Mouse (Mus musculus) limb, embryonic 14.5 days (tissue): Measurements from ENCODE around the gene Myo10. TPM values are rescaled to one million over a fixed set of nuclear protein-coding genes. Genes with fewer than 3 reads are reported as not detected.
A peak's percentile ranks its signal among the peaks of the same experiment; 100 is the strongest.

Experiments used
- ATAC-seq: fragments of 200-750 bp; cut with Nextera tagmentation; 2 replicates; pipeline ENCODE4 v1.8.0; 2017; ENCODE audit warnings: low read depth, moderate number of reproducible peaks, moderate TSS enrichment; ENCODE audit not compliant: low FRiP score
- DNase-seq: peaks from one replicate; pipeline ENCODE4 v3.0.0-alpha.2; 2015; ENCODE audit warnings: low spot score
- H3K27ac ChIP-seq: fragments of 300-500 bp; sonication (generic); replicated peaks from 2 replicates; pipeline ENCODE4 v1.5.1; 2014; ENCODE audit warnings: low read depth, mild to moderate bottlenecking, low read length, moderate library complexity, mixed read lengths
- H3K27me3 ChIP-seq: fragments of 300-500 bp; sonication (generic); 2 replicates; pipeline ENCODE4 v1.6.1; 2014; ENCODE audit warnings: low read length, mixed read lengths; ENCODE audit not compliant: control insufficient read depth, insufficient read depth
- H3K36me3 ChIP-seq: fragments of 300-500 bp; sonication (generic); 2 replicates; pipeline ENCODE4 v1.6.1; 2014; ENCODE audit warnings: mild to moderate bottlenecking, low read length, moderate library complexity, mixed read lengths; ENCODE audit not compliant: control insufficient read depth, insufficient read depth
- H3K4me1 ChIP-seq: fragments of 300-500 bp; sonication (generic); 2 replicates; pipeline ENCODE4 v1.6.1; 2014; ENCODE audit warnings: antibody characterized with exemption, low read length, mixed read lengths; ENCODE audit not compliant: control insufficient read depth, insufficient read depth
- H3K4me2 ChIP-seq: fragments of 300-500 bp; sonication (generic); replicated peaks from 2 replicates; pipeline ENCODE4 v1.6.1; 2014; ENCODE audit warnings: low read depth, mild to moderate bottlenecking, low read length, moderate library complexity; ENCODE audit not compliant: severe bottlenecking
- H3K4me3 ChIP-seq: fragments of 300-500 bp; sonication (generic); replicated peaks from 2 replicates; pipeline ENCODE4 v1.5.1; 2014; ENCODE audit warnings: low read length
- H3K9ac ChIP-seq: fragments of 300-500 bp; sonication (generic); 2 replicates; pipeline ENCODE4 v1.6.1; 2014; ENCODE audit warnings: mild to moderate bottlenecking, low read depth, low read length, moderate library complexity; ENCODE audit not compliant: severe bottlenecking
- H3K9me3 ChIP-seq: fragments of 300-500 bp; sonication (generic); 2 replicates; pipeline ENCODE4 v1.6.1; 2016; ENCODE audit warnings: low read length; ENCODE audit not compliant: control insufficient read depth
- POLR2A ChIP-seq: fragments of 200-500 bp; IDR thresholded peaks from 2 replicates; pipeline ENCODE4 v1.8.0; 2012; ENCODE audit warnings: inconsistent platforms, mild to moderate bottlenecking, moderate library complexity, borderline replicate concordance; ENCODE audit not compliant: insufficient read depth, insufficient read length; ENCODE audit errors: extremely low read depth
- WGBS: fragments of 180-500 bp; shearing (Covaris S2); extraction: QIAGEN DNeasy Blood & Tissue Kit; methylation state at CpG from one replicate; pipeline ENCODE4 v1.1.7; 2014; 5-methylcytosine and 5-hydroxymethylcytosine counted together
- polyA plus RNA-seq, 2 experiments: library from polyadenylated mRNA; depleted of rRNA in 1 of 2; stranded (reverse) in 1 of 2; unstranded in 1 of 2; fragments of >200 nt; fragmentation: Nextera tagmentation in 1 of 2; extraction: Ambion mirVana in 1 of 2; gene quantifications; 2 replicates each; pipeline versions ENCODE4 v1.2.1 to v1.2.3; 2012 to 2014

Gene Myo10
- polyA plus RNA-seq, 2 experiments, result 26.9 to 28.8 TPM

DNA sequence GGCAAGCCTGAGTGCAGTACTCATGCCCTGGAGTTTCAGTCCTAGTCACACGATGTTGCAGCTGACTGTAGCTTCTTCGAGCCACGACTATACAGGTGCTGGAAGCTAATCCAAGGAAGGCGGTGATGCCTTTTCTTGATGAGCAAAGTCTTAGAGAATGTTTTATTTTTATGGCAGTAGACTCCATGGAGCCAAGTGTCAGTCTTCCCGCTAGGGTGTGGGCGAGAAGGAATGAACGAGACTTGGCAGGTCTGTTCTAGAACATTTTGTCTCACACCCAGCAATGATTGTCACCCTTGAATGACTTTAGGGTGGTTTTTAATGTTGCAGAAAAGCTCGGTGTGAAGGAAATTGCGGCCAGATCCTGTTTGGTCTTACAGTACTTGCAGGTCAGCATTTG, 62.9 kb downstream of the Myo10 start:
- no peaks in the 10 kb centered on the region for H3K36me3 ChIP-seq

DNA sequence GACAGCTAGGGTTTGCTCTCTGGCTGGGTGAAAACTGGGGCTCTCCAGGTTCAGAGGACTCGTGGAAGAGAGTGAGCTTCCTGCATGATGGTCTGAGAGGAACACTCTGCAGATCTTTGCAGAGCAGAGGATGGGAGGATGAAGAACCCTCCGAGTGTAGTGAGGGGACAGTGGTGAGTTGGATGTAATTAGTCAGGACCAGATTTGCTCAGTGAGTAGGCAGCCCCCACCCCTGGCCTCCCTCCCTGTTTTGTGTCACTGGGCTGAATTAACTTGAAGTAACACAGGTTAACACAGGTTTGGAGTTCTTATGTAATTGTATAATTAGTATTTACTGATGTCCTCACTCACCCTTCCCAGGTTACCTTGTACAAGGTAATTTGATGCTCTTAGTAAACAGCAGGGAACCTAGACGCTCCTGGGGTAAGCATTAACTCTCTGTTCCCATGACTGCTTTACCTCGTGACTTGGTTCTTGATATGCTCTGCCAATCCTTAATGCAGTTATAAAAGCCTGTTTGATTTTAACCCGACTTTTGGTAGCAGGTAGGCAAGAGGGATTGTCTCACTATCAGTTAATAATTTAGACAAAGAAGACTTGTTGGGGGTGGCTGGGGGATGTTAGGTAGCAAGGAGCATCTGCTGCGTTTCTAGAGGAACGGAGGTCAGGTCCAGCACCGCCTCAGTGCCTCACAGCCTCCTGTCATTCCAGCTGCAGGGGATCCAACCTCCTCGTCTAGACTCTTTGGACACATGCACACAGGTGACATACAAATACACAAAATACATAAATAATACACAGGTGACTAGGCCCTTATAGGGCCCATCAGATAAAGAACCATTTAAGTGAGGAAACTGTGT, 66.3 kb downstream of the Myo10 start:
- H3K27me3 ChIP-seq, result no peaks in the 10 kb centered on the region
- DNase-seq (no peak), ATAC-seq (no peak)
- no peak for TF ChIP-seq POLR2A
- H3K4me1 ChIP-seq, result peaks cover 20% of the 10 kb centered on the region
- H3K4me3 ChIP-seq, result no peak overlapping the region
- H3K9me3 ChIP-seq, result 0 out of 2 replicates have a peak, but pooled peaks cover 3% of the 10 kb centered on the region
- WGBS, result 57% methylated on average over 9 of the region's 9 CpGs
- H3K27ac ChIP-seq, result no peak overlapping the region
- no peak overlapping the region for H3K9ac ChIP-seq
- H3K36me3 ChIP-seq, result no peaks in the 10 kb centered on the region
- H3K4me2 ChIP-seq, result no peak overlapping the region

More for the DNA sequence above, 62.9 kb downstream of the Myo10 start:
- WGBS, result 59% methylated on average over 9 of the region's 9 CpGs
- no peak for TF ChIP-seq POLR2A
- ATAC-seq (no peak), DNase-seq (no peak)
- Histone ChIP-seq H3K4me1 (peaks cover 7% of the 10 kb centered on the region), H3K27ac (no peak overlapping the region), H3K9me3 (0 out of 2 replicates have a peak, but pooled peaks cover 3% of the 10 kb centered on the region), H3K4me3 (no peak overlapping the region), H3K4me2 (no peak overlapping the region), H3K27me3 (no peaks in the 10 kb centered on the region), H3K9ac (no peak overlapping the region)

DNA sequence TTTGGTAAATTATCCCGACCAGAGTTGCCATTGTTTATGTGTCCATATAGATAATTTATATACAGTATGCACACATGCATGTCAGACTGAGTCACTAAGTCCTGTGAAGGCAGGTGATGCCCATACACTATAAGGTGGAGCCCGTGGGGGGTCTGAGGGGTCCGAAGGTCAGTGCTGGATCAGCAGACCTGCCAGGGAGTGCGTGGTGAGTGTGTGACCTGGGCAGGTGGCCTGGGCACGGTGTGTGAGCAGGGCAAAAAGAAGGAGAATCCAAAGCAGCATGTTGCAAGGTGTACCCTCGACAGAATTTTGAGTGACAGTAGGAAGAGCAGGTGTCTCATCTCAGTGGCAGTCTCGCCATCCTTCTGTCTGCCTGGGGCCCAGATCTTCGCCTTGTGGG, 67.2 kb downstream of the Myo10 start:
- 88% methylated on average over 8 of the region's 8 CpGs for WGBS
- H3K4me3 ChIP-seq, result no peak overlapping the region
- DNase-seq (no peak), ATAC-seq (no peak)
- no peaks in the 10 kb centered on the region; the same call in 1 of the 2 replicates for H3K36me3 ChIP-seq
- H3K4me2 ChIP-seq, result no peak overlapping the region
- no peak overlapping the region for H3K27ac ChIP-seq
- 0 out of 2 replicates have a peak, but pooled peaks cover 3% of the 10 kb centered on the region for H3K9me3 ChIP-seq
- H3K27me3 ChIP-seq, result no peaks in the 10 kb centered on the region
- H3K4me1 ChIP-seq, result peaks cover 20% of the 10 kb centered on the region
- H3K9ac ChIP-seq, result no peak overlapping the region
- no peak for TF ChIP-seq POLR2A

DNA sequence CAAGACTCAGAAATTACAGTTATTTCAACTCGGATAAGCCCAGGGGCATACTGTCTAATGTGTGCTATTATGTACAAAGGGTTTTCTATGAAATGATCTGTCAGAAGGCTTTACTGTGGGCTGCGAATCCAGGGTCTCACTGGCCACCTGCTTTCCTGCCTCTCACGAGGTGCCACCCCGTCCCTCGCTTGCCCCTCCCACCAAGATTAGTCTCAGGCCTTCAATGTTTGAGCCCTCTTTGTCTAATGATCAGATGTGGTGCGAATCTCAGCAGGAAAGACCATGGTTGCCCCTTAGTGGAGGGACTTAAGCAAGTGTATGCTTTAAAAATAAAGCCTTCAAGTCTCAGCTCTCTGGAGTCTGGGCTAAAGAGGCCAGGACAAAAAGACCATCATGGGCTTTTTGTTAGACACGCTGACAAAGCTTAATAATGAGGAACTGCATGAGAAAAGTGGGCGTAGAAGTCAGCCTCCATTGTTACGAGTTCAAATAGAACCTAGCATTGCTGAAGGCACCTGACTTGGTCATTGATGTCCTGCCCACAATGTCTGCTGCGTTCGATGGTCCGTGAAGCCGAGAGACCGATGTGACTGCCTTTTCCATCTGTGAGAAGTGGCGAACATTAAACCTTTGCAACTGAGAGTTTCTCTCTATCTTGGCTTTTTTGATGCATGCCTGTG, 67.9 kb downstream of the Myo10 start:
- no peaks in the 10 kb centered on the region for H3K27me3 ChIP-seq

DNA sequence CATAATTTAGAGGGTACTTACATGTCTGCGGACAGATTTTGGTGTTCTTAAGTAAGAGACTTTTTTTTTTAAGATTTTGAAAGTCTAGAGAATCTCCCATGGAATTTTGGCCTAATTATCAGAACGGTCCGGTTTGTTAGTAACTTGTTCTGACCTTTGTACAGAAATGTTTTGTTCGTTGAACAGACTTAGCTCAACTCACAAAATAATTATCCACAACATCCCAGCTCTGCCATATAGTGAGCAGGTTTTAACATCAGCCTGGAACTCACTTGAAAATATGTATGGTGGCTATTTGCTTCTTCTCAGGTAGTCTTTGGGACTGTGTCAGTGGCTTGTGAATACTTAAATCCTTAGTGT, 68.4 kb downstream of the Myo10 start:
- TF ChIP-seq POLR2A, result no peak

More for the DNA sequence above, 67.9 kb downstream of the Myo10 start:
- peaks cover 20% of the 10 kb centered on the region for H3K4me1 ChIP-seq
- no peak for TF ChIP-seq POLR2A
- no peaks in the 10 kb centered on the region; the same call in 1 of the 2 replicates for H3K36me3 ChIP-seq
- 77% methylated on average over 15 of the region's 15 CpGs for WGBS
- ATAC-seq, result 0 out of 2 replicates have a peak, but pooled peaks have one; percentile 16
- H3K27ac ChIP-seq, result no peak overlapping the region
- 0 out of 2 replicates have a peak, but pooled peaks cover 3% of the 10 kb centered on the region for H3K9me3 ChIP-seq
- no peak for DNase-seq
- no peak overlapping the region for H3K4me3 ChIP-seq
- no peak overlapping the region for H3K9ac ChIP-seq
- H3K4me2 ChIP-seq, result no peak overlapping the region

More for the DNA sequence above, 68.4 kb downstream of the Myo10 start:
- DNase-seq (no peak), ATAC-seq (no peak)
- H3K4me2 ChIP-seq, result no peak overlapping the region
- no peaks in the 10 kb centered on the region; the same call in 1 of the 2 replicates for H3K36me3 ChIP-seq
- WGBS, result 86% methylated on average over 4 of the region's 4 CpGs
- no peaks in the 10 kb centered on the region for H3K27me3 ChIP-seq
- H3K9ac ChIP-seq, result no peak overlapping the region
- H3K4me1 ChIP-seq, result peaks cover 20% of the 10 kb centered on the region
- H3K27ac ChIP-seq, result no peak overlapping the region
- H3K4me3 ChIP-seq, result no peak overlapping the region
- 0 out of 2 replicates have a peak, but pooled peaks cover 3% of the 10 kb centered on the region for H3K9me3 ChIP-seq
